Mouse (Mus musculus) heart, postnatal 10 days (tissue): Measurements from ENCODE around the gene Kdsr. TPM values are rescaled to one million over a fixed set of nuclear protein-coding genes. Genes with fewer than 3 reads are reported as not detected.
A peak's percentile ranks its signal among the peaks of the same experiment; 100 is the strongest.
"Not testable (repeated sequence)": the region's sequence is repeated elsewhere in the genome, so short reads cannot be mapped to it uniquely, and the experiment has no call there.

Experiments
- DNase-seq, 2 experiments: peaks; one replicate each; pipeline ENCODE4 v3.0.0; 2021
- intact Hi-C: fragments of 180-260 bp; cut with DNase I; formaldehyde crosslinking; loops from one replicate; pipeline ENCODE4 v1.15.1; 2025
- total RNA-seq, 2 experiments: library from RNA; stranded (reverse); gene quantifications; 2 replicates each; pipeline ENCODE4 v1.2.3; 2021

Gene Kdsr
- total RNA-seq, 2 experiments from 2014 or later: 9.0 to 10.2 TPM

GRCm38 (mm10) chr1:106742980-106743379 is 16.5 kb downstream of the Kdsr start:
- intact Hi-C loops: no loop called here
- DNase-seq: no peak

- intact Hi-C loops: no loop called here
- DNase-seq: no peak
Observed at GRCm38 (mm10) chr1:106740735-106741134, 18.8 kb downstream of the Kdsr start.

- no peak for DNase-seq
- intact Hi-C loops: loop anchor here (5.0 kb wide), 1 partner anchor 313 kb away; no protein-coding TSS in a partner anchor
Observed at GRCm38 (mm10) chr1:106739810-106740209, 19.7 kb downstream of the Kdsr start.

GRCm38 (mm10) chr1:106738092-106738491 is 21.4 kb downstream of the Kdsr start:
- intact Hi-C loops: loop anchor here (5.0 kb wide), 1 partner anchor 311 kb away; no protein-coding TSS in a partner anchor
- DNase-seq: no peak

GRCm38 (mm10) chr1:106736211-106736610 is 23.3 kb downstream of the Kdsr start:
- intact Hi-C loops: loop anchor here (5.0 kb wide), 1 partner anchor 309 kb away; no protein-coding TSS in a partner anchor
- no peak for DNase-seq

GRCm38 (mm10) chr1:106735586-106735985 is 23.9 kb downstream of the Kdsr start:
- intact Hi-C loops: loop anchor here (5.0 kb wide), 1 partner anchor 308 kb away; no protein-coding TSS in a partner anchor

GRCm38 (mm10) chr1:106722061-106722460 is 37.5 kb downstream of the Kdsr start:
- intact Hi-C loops: loop anchor here (10.0 kb wide), 1 partner anchor 647 kb away; no protein-coding TSS in a partner anchor
- DNase-seq: no peak

More at GRCm38 (mm10) chr1:106735586-106735985, 23.9 kb downstream of the Kdsr start:
- DNase-seq: peak in 1 of 2 experiments; percentile 40

- intact Hi-C loops: loop anchor here (1.0 to 5.0 kb wide), 5 partner anchors 100 to 292 kb away; no protein-coding TSS in a partner anchor
- DNase-seq: not testable (repeated sequence)
Observed at GRCm38 (mm10) chr1:106717736-106718135, 41.8 kb downstream of the Kdsr start.

GRCm38 (mm10) chr1:106717071-106717601 is 42.4 kb downstream of the Kdsr start:
- intact Hi-C loops: loop anchor here (1.0 to 5.0 kb wide), 5 partner anchors 100 to 292 kb away; no protein-coding TSS in a partner anchor
- peak; percentile 81 to 89 for DNase-seq

GRCm38 (mm10) chr1:106716141-106716540 is 43.4 kb downstream of the Kdsr start:
- intact Hi-C loops: loop anchor here (5.0 kb wide), 2 partner anchors 101 to 166 kb away; no protein-coding TSS in a partner anchor
- DNase-seq: no peak

GRCm38 (mm10) chr1:106715111-106716083 is 44.1 kb downstream of the Kdsr start:
- intact Hi-C loops: loop anchor here (5.0 kb wide), 2 partner anchors 102 to 167 kb away; no protein-coding TSS in a partner anchor
- DNase-seq: no peak

GRCm38 (mm10) chr1:106714530-106714981 is 45.0 kb downstream of the Kdsr start:
- DNase-seq: no peak
- intact Hi-C loops: loop anchor here (5.0 kb wide), 2 partner anchors 47 to 542 kb away; partner anchors contain the start of gene Phlpp1

GRCm38 (mm10) chr1:106713621-106714529 is 45.7 kb downstream of the Kdsr start, which contains the start of gene Bcl2:
Gene Bcl2, minus strand, starts transcription at chr1:106714274.
- peak; percentile 74 to 84 for DNase-seq
- intact Hi-C loops: loop anchor here (2.0 to 5.0 kb wide), 3 partner anchors 47 to 542 kb away; partner anchors contain the start of gene Phlpp1

- peak; percentile 64 to 83 for DNase-seq
- intact Hi-C loops: loop anchor here (2.0 to 5.0 kb wide), 3 partner anchors 45 to 540 kb away; partner anchors contain the start of gene Phlpp1
Observed at GRCm38 (mm10) chr1:106712330-106712729, 47.2 kb downstream of the Kdsr start.

GRCm38 (mm10) chr1:106711356-106712125 is 48.0 kb downstream of the Kdsr start:
- intact Hi-C loops: loop anchor here (2.0 to 5.0 kb wide), 3 partner anchors 44 to 539 kb away; partner anchors contain the start of gene Phlpp1
- no peak for DNase-seq

- intact Hi-C loops: loop anchor here (5.0 kb wide), 2 partner anchors 43 to 538 kb away; partner anchors contain the start of gene Phlpp1
- no peak for DNase-seq
Observed at GRCm38 (mm10) chr1:106710202-106710601, 49.3 kb downstream of the Kdsr start.

- intact Hi-C loops: no loop called here
- no peak for DNase-seq
Observed at GRCm38 (mm10) chr1:106707036-106707880, 52.3 kb downstream of the Kdsr start.

GRCm38 (mm10) chr1:106703183-106703582 is 56.3 kb downstream of the Kdsr start:
- intact Hi-C loops: no loop called here

More at GRCm38 (mm10) chr1:106703183-106703582, 56.3 kb downstream of the Kdsr start:
- no peak for DNase-seq
